Mouse (Mus musculus): ENCODE measurements at regions not wholly inside any gene's neighbourhood (a gene's known extent, or its start where the extent isn't known, plus 50 kb on each side); places are given as distances from the start of the nearest gene placed in this dataset.

DNA sequence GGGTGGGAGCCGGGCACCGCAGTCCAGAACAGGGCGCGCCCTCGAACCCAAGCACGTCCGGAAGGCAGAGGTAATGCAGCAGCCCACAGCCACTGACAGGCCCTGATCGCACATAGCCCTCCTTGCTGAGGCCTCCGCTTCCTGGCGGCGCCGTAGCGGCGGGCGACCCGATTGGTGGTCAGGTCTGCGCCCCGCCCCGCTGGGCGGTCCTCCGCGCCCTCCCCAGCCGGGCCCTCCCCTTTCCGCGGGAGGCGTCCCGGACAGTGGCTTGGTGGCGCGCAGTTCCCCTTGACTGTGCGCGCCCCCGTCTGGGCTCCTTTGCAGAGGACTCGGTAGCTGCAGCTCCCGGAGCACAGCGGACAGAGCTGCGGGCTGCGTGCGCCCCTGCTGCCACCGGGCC is 375.5 kb upstream of the Asap2 start:
- DNase-seq (ENCODE audit: low spot score) = peak; percentile 54
